Mouse (Mus musculus): ENCODE measurements at regions not wholly inside any gene's neighbourhood (a gene's known extent, or its start where the extent isn't known, plus 50 kb on each side); places are given as distances from the start of the nearest gene placed in this dataset.
"Not testable (repeated sequence)": the region's sequence is repeated elsewhere in the genome, so short reads cannot be mapped to it uniquely, and the experiment has no call there.

DNA sequence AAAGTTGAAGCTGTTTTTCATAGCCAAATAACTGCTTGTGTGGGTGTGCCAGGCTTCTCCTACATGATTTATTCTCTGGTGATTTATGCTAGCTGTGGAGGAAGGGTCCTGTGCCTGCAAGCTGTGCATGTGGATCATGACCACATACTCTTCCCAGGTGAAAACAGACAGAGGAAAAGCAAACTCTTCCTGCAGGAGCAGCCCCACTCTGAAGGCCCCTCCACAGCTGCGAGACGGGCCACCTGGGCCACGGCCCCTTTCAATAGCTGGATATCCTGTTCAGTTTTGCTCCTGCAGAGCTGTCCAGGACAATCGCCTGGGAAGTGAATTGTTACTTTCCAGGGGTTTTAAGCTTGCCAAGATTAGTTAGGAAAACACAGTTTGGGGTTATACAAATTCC, 722.3 kb upstream of the Marcks start:
- DNase-seq = no peak

DNA sequence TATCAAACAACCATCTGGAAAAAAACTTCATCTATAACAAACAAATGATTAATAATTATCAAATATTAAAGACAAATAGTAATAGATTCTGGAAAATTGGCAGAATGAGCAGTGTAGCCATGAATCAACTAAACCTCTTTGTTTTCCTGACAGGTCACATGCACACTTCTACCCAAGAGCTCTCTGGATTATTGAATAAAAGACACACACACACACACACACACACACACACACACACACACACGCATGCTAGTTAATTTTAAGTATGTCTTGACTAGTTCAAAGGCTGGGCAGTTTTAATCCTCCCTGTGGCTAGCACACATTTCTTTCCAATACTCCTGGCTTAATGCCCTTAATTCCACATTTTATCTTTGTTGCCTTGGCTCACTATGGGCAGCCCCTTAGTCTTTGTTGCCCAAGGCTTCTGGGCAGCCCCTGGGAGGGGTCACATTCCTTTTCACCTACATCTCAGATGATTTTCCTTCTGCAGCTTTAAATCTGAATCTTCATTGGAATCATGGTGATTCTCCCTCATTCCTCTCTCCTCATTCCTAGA, 710.6 kb upstream of the Marcks start:
- DNase-seq = no peak

DNA sequence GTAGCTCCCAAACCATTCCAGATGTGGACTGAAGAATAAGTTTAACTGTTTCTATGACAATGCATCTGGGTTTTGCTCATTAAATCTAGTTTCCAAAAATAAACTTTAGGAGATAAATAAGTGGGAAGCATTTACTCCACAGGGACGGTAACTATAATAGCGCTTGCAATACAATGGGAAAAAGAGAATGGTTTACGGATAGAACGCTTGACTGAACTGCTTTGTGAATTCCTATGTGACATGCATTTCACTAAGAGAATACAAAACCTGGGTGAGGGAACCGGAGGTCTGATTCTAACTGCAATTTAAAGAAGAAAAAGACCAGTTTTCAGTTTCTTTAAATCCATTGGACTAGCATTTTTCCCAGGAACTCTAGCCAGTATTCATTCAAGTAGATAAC, 704.1 kb upstream of the Marcks start:
- DNase-seq = no peak

DNA sequence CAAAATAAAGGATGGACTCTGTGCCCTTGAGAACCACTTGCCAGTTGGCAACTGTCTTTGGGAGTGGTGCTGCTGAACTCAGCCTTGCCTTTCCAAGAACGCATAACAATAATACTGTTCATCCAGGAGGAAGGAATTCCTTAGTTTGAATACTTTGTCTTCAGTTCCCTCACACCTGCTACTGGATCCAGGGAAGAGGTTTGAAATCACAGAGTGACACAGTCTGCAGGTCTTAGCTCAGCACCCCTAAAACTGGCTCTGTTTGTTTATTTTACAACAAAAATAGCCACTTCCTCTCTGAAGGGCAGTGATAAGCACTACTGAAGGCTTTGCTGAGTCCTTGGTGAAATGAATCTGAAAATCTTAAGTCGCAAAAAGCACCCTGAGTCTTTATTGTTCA, 703.1 kb upstream of the Marcks start:
- no peak for DNase-seq

DNA sequence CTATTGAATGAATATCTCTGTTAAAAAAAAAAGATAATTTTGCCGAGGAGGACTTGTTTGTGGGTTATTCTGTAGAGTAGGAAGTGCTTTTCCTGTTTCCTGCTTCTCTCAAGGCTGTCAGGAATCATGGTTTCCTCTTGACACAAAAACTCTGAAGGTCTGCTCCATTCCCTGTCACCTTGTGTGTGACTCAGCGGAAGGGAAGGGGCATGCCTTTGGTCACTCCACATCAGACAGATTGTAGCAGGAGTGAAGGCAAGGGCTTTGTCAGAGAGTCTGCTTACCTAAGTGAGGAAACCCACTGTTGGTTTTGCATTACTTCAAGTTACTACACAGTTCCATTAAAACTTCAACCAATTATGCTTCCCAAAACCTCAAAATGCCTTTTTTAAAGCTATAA, 699.0 kb upstream of the Marcks start:
- DNase-seq = no peak

DNA sequence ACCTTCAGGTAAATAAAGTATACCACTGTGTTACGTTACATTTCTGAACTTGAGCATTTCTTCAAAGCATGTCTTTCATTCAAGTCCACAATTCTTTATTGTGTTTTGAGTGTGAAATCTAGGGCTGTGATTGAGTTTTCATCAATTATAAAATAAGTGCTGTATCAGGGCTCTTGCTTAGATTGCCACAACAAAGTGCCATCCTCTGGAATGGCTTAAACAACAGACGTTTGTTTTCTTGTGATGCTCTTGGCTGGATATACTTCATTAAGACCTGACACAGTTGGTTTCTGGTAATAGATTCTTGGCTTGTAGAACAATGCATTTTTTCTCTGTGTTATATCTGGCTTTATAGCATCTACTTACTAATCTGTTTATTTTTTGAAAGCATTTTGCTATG, 674.3 kb upstream of the Marcks start:
- no peak for DNase-seq

DNA sequence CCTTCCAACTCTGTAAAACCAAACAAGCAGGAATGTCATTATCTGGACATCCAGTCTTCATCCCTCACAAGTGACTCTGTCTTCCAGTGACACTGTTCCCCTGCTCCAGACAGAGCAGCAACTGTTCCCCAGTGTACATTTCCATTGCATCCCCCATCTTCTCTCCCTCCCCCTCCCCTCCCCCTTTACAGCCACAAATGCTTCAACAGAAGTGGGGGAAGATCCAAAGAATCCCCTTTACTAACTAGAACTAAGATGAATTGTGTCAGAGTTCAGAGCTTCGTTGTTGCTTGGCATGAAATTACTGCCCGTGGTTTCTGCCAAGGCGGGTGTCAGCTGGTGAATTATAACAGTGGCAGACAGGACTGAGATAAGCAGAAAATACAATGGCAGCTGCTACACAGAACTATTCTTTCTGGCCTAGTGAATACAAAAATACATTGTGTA, 673.7 kb upstream of the Marcks start:
- DNase-seq = no peak

DNA sequence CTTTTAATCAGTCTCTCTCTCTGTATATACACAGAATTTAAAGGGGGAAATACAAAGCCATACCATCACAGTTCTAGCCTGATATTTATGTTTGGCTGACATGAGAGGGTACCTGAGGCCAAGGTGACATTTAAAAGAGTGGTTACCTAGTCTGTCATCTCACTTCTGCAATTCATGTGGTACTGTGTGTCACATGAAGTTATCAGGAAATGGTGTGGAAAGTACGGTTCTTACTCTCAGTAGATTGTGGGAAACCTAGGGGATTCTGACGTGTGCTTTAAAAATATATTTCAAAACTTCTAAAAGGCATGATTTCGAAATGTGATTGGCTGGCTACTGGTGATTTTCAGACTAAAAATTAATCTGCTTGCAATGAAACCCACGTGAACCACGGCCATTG, 673.1 kb upstream of the Marcks start:
- DNase-seq = no peak

DNA sequence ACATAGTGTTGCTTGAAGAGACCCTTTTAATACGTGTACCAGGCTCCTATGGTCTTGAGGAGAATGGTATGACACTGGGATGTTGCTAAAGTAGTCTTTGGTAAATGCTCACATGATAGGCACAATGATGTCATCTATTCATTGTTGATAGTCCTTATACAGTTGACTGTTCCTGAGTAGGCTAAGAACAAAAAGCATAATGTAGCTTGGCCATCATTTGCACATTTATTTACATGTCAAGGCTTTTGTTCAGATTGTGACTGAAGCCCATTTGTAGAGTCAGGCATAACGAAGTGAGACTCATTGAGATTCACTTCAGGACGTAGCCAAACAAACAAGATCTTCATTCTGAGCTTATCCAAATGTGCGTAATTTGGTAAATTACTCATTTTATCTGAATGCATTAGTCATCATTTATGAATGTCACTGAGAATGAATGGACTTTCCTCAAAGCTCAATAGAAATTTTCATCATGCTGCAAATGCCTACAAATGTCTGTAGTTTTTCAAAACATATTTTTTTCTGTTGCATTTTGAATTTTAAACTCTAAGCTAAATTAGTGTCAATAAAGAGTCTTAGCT, 664.6 kb upstream of the Marcks start:
- DNase-seq = no peak

DNA sequence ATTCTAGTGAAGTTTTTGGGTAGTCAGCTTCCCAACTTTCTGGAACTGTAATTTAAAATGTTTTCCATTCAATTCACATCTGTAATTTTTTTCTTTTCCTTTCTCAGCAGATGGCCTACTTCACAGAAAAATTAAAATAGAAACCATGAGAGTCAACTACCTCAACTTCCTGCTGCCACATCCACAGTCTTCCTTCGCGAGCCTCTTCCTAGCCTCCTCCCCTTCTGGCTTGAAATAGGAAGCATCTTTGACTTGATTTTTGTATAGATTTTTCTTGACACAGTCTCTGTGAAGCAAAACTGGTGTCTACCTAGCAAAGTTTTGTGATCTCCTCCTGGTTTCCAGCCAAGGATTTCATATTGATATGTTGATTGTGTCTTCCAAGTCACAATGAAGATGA, 660.7 kb upstream of the Marcks start:
- no peak for DNase-seq

DNA sequence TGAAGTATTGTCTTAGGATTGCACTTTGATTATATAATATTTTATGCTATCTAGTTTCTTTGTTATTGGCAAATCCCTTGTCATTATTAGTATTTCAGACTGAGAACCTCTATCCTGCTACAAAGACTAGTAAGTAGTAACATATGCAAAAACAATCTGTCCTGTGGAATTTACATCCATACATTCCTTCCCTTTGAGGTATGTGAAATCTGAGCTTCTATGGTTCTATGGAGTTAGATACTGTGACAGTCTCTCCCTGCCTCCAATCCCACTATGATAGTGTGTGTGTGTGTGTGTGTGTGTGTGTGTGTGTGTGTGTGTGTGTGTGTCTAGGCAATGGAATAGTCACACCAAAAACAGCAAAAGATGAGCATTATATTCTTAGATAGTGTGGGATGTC, 659.6 kb upstream of the Marcks start:
- no peak for DNase-seq

DNA sequence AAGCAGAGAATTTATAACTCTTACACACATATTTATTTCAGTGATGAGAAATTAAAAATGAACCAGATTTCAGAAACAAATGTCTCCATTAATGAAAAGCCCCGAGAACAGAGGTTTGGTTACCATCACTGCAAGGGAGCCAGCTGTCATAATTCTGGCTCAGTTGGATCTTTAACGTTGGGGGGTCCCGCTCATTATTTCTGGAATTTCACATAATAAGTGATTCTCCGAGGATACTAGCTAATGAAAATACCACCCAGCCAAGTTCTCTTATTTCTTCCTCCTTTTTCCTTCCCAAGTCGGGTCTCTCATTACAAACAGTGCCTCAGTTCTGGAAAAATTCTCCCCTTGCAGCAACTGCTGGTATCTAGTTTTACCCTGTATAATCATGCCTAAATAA, 659.0 kb upstream of the Marcks start:
- no peak for DNase-seq

DNA sequence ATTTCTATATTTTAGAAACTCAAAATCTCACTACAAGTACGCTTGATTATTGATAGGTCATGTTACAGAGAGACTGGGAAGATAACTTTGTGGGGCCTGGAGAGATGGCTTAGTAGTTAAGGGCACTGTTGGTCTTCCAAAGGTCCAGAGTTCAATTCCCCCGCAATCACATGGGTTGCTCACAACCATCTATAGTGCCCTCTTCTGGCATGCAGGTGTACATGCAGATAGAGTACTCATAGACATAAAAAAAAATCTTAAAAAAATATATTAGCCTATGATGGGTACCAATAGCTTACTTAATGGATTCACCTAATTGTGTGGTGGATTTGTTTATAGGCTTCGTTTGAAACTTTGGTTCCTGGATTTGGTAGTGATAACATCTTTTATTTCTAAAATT, 654.2 kb upstream of the Marcks start:
- DNase-seq = peak; percentile 25 to 33

DNA sequence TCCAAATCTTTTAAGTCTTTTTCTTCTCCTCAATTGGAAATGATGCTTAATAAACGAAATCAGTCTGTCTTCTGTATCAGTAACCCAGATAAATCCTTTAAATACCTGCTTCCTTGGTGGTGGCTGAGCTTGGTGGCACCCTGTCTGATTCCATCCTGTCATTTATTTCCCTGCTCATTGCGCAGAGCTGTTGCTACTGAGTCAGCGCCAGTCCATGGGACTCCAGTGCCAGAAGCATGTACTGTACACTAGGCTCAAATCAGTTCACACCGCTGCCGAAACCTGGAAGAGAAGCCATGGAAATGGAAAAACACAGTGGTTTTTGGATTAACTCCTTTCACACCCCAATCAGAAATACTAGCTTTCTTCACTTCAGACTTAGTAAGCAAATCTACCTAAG, 649.3 kb upstream of the Marcks start:
- DNase-seq = no peak

DNA sequence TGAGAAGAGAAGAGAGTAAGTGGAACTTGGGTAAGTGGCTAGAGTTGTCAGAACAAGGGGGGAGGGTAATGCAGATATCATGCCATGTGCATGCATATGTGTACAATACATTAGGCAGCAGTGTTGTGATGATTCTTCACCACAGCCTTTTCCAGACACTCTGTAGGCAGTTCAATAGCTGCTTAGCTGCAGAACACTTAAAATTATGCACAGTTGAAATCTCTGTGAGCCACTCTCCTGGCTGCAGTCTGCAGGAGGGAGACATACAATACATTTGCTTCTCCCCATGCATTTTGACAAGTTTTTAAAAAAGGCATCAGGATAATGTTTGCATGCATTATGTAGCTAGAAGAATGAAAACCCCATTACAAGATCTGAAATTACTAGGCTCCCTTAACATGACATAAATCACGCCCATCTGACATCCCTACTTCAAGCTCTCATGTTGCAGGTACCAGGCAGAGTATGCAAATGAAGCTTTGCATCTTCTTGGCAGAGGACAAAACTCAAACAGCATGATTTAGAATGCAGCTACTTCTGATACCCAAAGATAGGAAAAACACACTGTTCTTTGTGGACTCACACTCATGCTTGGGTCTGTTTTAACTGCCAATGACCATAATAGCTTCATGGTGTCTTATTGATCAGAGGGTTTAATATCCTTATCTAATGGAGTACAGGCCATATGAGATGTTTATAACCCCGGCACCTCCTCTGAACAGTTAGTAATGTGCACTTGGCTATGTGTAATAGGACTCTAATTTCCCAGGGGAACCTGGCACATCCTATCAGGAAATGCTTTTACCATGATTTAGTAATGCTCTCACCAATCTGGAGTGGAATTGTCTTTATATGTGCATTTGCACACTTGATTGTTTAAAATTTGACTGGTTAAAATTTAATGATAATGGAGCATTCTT, 640.9 kb upstream of the Marcks start:
- DNase-seq = no peak

DNA sequence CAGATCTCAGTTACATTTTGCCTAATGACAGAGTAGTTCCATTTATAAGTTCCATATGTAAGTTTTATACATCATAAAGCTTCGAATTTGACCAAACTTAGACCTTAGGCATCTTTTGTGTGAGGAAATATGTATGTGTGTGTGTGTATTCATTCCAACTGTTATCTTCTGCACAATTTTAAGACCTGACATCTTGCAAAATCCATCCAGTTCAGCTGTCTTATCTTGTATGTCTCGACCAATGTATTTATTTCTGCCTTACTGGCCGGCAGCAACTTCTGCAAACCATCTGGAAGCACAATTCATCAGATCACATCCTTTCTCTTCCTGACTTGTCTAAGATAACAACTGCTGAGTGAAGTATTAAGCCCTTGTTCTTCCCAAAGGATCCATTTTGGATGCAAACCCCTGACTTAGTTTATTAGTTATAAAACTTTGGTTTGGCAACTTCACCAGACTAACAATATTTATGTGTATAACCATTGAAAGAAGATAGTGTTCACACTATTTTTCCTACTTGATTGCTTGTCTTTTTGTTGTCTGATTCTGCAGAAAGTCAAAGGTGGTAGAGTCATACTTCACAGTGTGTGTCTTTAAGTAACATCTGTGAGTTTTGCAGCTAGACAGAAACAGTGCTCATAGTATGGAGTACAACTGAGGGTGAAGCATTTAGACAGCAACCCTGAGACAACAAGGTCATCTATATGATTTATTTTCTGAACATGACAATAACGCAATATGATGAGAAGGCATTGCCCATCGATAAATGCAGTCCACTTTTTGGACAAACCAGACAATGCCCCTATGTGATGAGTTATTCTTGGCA, 622.0 kb upstream of the Marcks start:
- no peak for DNase-seq

DNA sequence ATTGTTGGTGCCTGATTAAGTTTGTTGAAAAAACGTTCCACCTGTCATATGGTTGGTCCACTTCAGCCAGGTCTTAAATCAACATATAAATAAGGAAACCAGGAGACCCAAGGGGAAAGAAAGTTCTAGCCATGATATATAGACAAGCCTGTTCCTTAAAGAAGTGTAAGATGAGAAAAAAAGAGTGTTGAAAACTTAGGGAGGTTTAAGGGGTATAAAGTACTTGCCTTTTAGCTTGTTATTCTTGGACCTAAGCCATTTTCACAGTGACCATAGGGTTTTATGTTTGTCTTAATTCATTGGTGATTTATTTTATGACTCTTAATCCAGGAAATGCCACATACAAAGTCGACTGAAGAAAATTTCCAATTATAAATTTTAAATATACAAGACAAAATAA, 602.9 kb upstream of the Marcks start:
- no peak for DNase-seq

DNA sequence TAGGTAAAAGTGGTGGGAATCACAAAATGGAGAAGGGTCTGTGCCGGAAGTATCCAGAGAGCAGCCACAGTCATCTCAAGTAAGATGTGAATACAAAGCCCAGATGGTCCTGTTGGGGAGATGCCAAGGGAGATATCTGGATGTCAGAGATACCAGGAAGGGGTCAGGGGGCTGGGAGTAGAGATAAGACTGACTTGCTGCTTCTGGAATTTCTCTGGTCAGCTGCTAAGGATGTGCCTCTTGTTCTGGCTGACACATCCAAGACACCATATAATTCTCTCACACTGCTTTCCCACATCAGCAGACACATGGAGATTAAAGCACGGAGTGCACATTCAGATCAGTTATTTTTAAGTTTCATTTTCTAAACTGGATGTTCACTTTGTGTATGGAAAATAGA, 600.3 kb upstream of the Marcks start:
- no peak for DNase-seq

DNA sequence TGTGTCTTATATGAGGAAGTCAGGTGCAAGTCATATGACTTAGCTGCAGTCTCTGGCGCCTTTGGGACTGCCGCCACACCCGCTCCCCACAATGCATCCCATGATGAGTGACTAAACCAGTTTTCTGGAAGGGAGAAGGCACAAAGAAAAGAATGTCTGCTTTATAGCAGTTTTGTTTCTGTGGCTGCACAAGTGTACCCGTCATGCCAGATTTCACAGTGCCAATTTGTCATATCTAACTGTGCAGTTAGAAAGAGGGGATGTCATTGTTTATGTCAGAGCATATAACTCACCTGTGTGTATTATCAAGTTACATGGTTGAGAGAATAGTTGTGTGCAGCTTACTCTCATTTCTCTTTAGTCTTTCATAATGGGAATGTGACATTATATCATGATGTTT, 586.9 kb upstream of the Marcks start:
- no peak for DNase-seq

DNA sequence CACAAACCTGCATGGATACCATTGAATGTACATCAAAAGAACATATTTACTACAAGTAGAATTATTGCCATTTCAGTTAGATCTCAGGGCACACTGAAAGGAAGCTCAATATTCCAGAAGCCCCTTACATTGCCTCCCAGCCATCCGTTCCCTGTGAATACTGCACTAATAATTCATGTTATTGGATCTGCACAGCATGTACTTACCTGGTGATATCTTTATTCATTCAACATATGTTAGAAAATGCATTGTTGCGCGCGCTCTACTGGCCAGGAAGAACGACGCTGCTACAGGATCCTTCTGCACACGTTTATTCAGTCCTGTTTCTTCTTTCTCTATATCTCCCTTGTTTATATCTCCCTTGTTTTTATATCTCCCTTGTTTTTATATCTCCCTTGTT, 586.3 kb upstream of the Marcks start:
- DNase-seq = not testable (repeated sequence)

DNA sequence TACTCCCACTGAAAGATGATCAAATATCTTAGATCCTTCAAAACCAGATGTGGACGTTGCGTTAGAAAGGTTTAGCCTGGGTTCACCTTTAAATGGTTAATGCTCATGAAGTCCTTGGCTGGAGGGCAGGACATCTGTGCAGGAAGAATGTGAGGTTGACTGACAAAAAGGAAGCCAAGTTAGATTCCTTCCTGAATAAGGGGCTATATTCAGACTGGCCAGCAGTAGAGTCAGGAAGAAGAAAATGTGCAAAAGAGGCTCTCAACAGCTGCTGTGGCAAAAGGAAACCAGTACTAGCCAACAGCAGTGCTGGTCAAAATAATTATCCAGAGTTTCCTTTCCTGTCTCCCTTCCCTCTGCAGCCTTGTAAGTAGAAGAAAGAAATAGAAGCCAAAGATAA, 582.0 kb upstream of the Marcks start:
- no peak for DNase-seq

DNA sequence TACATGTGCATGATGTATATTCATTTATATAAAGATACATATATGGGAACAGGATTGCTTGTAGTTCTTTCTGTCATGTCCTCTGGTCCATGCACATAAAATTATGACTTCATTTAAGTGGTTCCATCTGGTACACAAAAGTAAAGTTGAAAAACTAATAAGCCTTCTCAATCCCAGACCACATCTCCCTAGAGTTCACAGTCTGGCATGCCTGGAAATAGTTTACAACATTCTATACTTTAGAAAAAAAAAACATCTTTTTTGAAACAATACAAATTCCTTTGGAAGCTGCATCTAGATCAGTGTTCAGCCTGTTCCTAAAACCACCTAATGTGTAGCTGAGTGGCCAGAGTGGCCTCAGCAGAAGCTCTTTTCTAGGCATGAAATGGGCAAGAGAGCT, 578.2 kb upstream of the Marcks start:
- no peak for DNase-seq

DNA sequence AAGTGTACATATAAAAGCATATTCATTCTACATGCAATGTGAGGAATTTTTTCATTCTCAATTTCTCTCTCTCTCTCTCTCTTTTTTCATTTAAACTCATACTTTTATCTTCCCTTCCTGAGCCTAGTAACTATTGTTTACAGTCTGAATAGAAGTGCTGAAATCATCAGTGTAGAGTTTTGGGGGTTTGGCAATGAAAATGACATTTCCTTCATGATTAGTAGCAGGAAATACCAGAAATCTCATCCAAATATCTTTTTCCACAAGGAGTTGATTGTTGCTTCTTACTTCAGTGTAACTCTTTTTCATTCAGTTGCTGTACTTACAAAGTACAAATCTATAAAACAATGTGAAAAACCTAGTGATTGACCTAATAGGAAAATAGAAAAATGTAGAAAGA, 572.7 kb upstream of the Marcks start:
- no peak for DNase-seq

All from B cell, adult 2 months (primary cell).